Mouse (Mus musculus) forebrain, embryonic 11.5 days (tissue): ENCODE data around the gene Cyp2c40. TPM values are rescaled to one million over a fixed set of nuclear protein-coding genes. Genes with fewer than 3 reads are reported as not detected.
"Not testable (repeated sequence)": the region's sequence is repeated elsewhere in the genome, so short reads cannot be mapped to it uniquely, and the experiment has no call there.

Experiments
- ATAC-seq: fragments of 200-750 bp; cut with Nextera tagmentation; replicated peaks from 2 replicates; pipeline ENCODE4 v1.8.0; 2017; ENCODE audit warnings: moderate TSS enrichment; ENCODE audit not compliant: low FRiP score
- DNase-seq: peaks from one replicate; pipeline ENCODE4 v3.0.0-alpha.2; 2017; ENCODE audit warnings: low spot score
- H3K27ac ChIP-seq: fragments of 300-500 bp; sonication (generic); 2 replicates; pipeline ENCODE4 v1.5.1; 2014; ENCODE audit warnings: low read depth, low read length
- H3K27me3 ChIP-seq: fragments of 300-500 bp; sonication (generic); 2 replicates; pipeline ENCODE4 v1.6.1; 2014; ENCODE audit warnings: mild to moderate bottlenecking, low read length, mixed read lengths; ENCODE audit not compliant: control insufficient read depth, insufficient read depth
- H3K36me3 ChIP-seq: fragments of 300-500 bp; sonication (generic); 2 replicates; pipeline ENCODE4 v1.6.1; 2014; ENCODE audit warnings: mild to moderate bottlenecking, low read length, moderate library complexity, mixed read lengths; ENCODE audit not compliant: control insufficient read depth, insufficient read depth
- H3K4me1 ChIP-seq: fragments of 300-500 bp; sonication (generic); replicated peaks from 2 replicates; pipeline ENCODE4 v1.6.1; 2014; ENCODE audit warnings: low read length, mixed read lengths; ENCODE audit not compliant: control insufficient read depth, insufficient read depth
- H3K4me2 ChIP-seq: fragments of 300-500 bp; sonication (generic); 2 replicates; pipeline ENCODE4 v1.6.1; 2014; ENCODE audit warnings: low read depth, mild to moderate bottlenecking, low read length, moderate library complexity, mixed read lengths; ENCODE audit not compliant: severe bottlenecking
- H3K4me3 ChIP-seq: fragments of 300-500 bp; sonication (generic); 2 replicates; pipeline ENCODE4 v1.5.1; 2014; ENCODE audit warnings: low read depth, low read length
- H3K9ac ChIP-seq: fragments of 300-500 bp; sonication (generic); 2 replicates; pipeline ENCODE4 v1.6.1; 2014; ENCODE audit warnings: low read length
- H3K9me3 ChIP-seq: fragments of 300-500 bp; sonication (generic); 2 replicates; pipeline ENCODE4 v1.6.1; 2016; ENCODE audit warnings: low read length, mixed read lengths; ENCODE audit not compliant: control insufficient read depth
- WGBS: fragments of 180-500 bp; shearing (Covaris S2); extraction: QIAGEN DNeasy Blood & Tissue Kit; methylation state at CpG from one replicate; pipeline ENCODE4 v1.1.7; 2014; 5-methylcytosine and 5-hydroxymethylcytosine counted together
- polyA plus RNA-seq: library from polyadenylated mRNA; unstranded; fragments of >200 nt; fragmentation: Nextera tagmentation; extraction: Ambion mirVana; gene quantifications from 2 replicates; pipeline ENCODE4 v1.2.1, GENCODE M21; 2014

Gene Cyp2c40
- not detected in 2 replicates for polyA plus RNA-seq

DNA sequence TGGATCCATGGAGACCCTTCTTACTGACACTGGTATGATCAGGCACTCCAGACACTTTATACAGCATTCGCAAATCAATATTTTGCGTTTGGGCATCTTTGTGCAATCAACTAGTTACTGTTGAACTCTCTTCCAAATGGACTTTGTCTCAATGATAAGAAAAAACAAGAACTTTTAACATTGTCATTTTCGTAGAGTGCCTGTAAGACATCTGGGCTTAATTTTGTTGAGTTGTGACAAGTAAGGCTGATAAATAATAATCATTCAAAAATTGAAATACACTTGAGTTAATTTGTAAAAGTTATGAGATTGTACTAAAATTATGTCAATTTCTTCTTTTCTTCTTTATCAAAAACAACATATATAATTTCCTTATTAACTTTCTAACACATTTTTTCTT lies at the start of gene Cyp2c40:
TSS of gene Cyp2c40 (minus strand) at position 101 of the 400 bp plus-strand sequence.
- H3K4me2 ChIP-seq, H3K36me3 ChIP-seq, H3K27me3 ChIP-seq, H3K4me1 ChIP-seq, DNase-seq, H3K9ac ChIP-seq, ATAC-seq, H3K4me3 ChIP-seq, H3K27ac ChIP-seq, H3K9me3 ChIP-seq: not testable (repeated sequence)
- 93% methylated on average over 3 of the region's 3 CpGs for WGBS

DNA sequence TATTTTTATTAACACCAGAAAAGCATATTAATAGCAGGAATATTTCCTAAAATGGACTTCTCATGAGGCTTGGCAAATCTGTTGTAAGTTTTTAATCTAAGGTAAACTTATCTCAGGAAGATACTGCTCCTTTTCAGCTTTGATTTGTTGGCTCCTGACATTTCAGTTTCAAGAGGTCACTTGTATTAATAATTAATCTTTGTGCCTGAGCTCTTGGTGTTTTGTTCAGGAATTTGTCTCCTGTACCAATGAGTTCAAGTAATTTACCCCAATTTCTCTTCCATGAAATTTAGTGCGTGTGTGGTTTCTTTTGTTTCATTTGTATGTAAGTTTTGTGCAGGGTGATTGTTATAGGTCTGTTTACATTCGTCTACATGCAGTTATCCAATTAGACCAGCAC lies 8.3 kb upstream of the Cyp2c40 start:
- H3K9ac ChIP-seq, H3K4me3 ChIP-seq, DNase-seq, H3K36me3 ChIP-seq, H3K4me2 ChIP-seq, H3K9me3 ChIP-seq, ATAC-seq, H3K27me3 ChIP-seq, H3K4me1 ChIP-seq, H3K27ac ChIP-seq: not testable (repeated sequence)
- WGBS, result 83% methylated on average over 2 of the region's 2 CpGs

DNA sequence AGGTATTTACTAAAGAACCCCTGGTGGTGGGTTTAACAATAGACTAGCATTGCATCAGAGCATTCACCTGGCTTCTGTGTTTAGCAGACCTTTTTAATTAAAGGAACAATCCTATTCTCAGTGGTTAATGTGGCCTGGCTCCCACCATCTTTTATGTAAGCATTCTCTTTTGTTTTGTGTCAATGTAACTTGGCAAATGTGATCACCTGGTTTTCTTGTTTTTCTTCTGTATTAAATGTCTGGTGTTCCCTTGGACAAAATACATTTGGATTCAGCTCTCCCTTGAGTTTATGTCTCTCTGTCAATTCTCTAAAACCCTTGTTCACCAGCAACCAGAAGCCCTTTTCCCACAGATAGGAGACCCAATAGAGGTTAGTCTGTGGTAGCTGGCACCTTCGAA lies 3.8 kb upstream of the Cyp2c40 start:
- not testable (repeated sequence) for H3K36me3 ChIP-seq, H3K4me3 ChIP-seq, DNase-seq, H3K4me1 ChIP-seq, H3K9me3 ChIP-seq, ATAC-seq, H3K9ac ChIP-seq, H3K4me2 ChIP-seq, H3K27ac ChIP-seq, H3K27me3 ChIP-seq
- 94% methylated on average over 1 of the region's 1 CpGs for WGBS

DNA sequence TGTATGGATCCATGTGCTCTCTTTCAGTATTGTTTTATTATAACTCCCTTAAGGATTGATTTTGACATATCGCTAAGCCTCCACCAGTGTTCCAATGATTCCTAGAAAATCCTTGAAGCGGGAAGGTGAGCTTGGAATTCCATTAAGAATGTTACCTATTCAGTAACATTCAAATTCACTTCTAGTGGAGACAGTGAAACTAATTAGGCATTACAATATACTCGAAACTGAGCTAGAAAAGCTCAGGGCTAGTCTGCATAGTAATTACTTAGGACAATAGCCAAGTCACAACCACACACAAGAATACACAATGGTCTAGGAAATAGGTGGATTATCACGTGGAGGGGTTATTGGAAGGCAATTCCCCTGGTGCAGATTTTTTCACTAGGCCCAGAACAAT lies 3.4 kb upstream of the Cyp2c40 start:
- DNase-seq, H3K27me3 ChIP-seq, H3K27ac ChIP-seq, H3K4me2 ChIP-seq, H3K9ac ChIP-seq, H3K4me1 ChIP-seq, ATAC-seq, H3K36me3 ChIP-seq, H3K9me3 ChIP-seq, H3K4me3 ChIP-seq: not testable (repeated sequence)
- 46% methylated on average over 4 of the region's 4 CpGs for WGBS

DNA sequence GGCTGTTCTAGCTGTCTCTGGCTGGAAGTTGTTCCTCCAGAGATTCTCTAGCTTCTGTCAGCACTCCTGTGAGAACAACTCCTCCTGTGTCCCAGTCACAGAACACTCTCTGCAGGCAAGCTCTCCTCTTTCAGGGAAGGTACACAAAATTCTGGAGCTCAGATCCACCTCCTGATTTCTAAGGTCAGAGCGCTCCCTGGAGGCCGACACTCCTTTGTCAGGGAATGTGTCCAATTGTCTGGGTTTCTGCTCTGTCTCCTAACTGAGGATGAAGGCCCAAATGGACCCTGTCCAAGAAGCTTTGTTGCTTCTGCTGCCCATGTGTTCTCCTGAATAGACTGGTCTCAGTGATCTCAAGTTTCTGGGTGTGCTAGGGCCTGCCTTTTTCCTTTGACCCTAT lies 27.2 kb downstream of the Cyp2c40 start:
- DNase-seq, ATAC-seq: not testable (repeated sequence)
- WGBS, result 78% methylated on average over 2 of the region's 2 CpGs

DNA sequence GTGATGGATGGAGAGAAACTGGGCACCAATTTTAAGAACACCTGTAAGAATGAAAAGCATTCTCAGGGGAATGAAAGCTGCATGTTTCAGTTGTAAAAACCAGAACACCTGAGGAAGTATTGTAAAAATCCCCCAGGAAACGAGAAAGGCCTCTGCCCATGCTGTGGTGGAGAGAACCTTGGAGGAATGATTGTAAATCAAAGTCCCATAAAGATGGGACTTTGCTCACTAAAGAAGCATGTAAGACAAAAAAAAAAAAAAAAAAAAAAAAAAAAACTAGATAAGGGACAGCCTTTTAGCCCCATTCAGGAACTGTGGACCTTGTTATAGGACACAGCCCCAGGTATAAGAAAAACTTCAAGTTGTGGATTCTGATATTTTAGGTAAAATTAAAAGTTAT lies 67.3 kb downstream of the Cyp2c40 start:
- Histone ChIP-seq H3K9me3 (no peaks in the 10 kb centered on the region), H3K36me3 (no peaks in the 10 kb centered on the region), H3K27me3 (no peaks in the 10 kb centered on the region), H3K27ac (no peak overlapping the region), H3K4me3 (no peak overlapping the region), H3K4me2 (no peak overlapping the region), H3K4me1 (no peaks in the 10 kb centered on the region), H3K9ac (no peak overlapping the region)
- 65% methylated on average over 1 of the region's 1 CpGs for WGBS
- ATAC-seq (no peak), DNase-seq (no peak)

More for the DNA sequence above, 27.2 kb downstream of the Cyp2c40 start:
- not testable (repeated sequence) for H3K9me3 ChIP-seq, H3K4me2 ChIP-seq, H3K9ac ChIP-seq, H3K4me3 ChIP-seq, H3K27ac ChIP-seq, H3K27me3 ChIP-seq, H3K36me3 ChIP-seq, H3K4me1 ChIP-seq

DNA sequence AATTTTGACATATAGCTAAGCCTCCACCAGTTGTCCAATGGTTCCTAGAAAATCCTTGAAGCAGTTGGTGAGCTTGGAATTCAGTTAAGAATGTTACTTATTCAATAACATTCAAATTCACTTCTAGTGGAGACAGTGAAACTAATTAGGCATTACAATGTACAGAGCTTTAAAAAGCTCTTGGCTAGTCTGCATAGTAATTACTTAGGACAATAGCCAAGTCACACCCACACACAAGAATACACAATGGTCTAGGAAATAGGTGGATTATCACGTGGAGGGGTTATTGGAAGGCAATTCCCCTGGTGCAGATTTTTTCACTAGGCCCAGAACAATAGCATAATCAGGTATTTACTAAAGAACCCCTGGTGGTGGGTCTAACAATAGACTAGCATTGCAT lies 68.3 kb downstream of the Cyp2c40 start:
- 50% methylated on average over 1 of the region's 1 CpGs for WGBS
- ATAC-seq, H3K9me3 ChIP-seq, H3K27ac ChIP-seq, H3K36me3 ChIP-seq, H3K4me3 ChIP-seq, H3K27me3 ChIP-seq, DNase-seq, H3K4me2 ChIP-seq, H3K9ac ChIP-seq, H3K4me1 ChIP-seq: not testable (repeated sequence)

DNA sequence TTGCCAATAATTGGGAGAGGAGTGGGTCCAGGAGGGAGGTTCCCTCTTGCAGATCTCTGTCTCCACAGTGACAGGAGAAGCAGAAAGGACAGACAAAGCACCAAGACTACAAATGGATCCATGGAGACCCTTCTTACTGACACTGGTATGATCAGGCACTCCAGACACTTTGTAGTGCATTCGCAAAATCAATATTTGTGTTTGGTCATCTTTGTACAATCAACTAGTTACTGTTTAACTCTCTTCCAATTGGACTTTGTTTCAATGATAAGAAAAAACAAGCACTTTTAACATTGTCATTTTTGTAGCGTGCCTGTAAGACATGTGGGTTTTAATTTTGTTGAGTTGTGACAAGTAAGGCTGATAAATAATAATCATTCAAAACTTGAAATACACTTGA lies 71.7 kb downstream of the Cyp2c40 start, which contains the start of gene Cyp2c68:
TSS of gene Cyp2c68 (minus strand) at position 135 of the 400 bp plus-strand sequence.
- H3K4me3 ChIP-seq, result no peak within 1 kb of the TSS

More for the DNA sequence above, 71.7 kb downstream of the Cyp2c40 start, which contains the start of gene Cyp2c68:
- Histone ChIP-seq H3K4me2 (no peak within 1 kb of the TSS), H3K27me3 (no peaks in the 10 kb centered on the region), H3K9ac (no peak within 1 kb of the TSS), H3K36me3 (no peaks in the 10 kb centered on the region), H3K4me1 (no peaks in the 10 kb centered on the region), H3K9me3 (no peaks in the 10 kb centered on the region), H3K27ac (no peak within 1 kb of the TSS)
- no peak for DNase-seq
- no peak for ATAC-seq
- WGBS, result 86% methylated on average over 2 of the region's 2 CpGs
